Comparison of ENCODE assay signal across 9 mouse cellular contexts in the genomic region with DNA sequence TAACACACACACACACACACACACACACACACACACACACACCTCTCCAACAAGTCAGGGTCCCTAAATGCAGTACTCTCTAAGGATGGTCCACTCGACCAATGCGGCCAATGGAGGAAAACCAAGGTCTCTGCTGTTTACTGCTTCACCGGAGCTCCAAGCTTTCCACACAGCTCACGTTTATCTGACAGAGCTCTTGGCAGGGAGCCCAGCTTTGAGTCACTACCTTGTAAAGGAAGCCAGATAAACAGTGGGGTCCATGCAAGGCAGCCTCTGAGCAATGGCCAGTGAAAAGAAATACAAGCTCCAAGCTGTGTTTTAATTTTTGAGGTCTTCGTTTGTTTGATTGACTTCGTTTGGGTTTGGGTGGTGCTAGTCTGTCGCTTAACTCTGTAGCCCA.
DNase-seq lines count a peak whose midpoint lies in the region; ATAC-seq and TF ChIP-seq lines count a peak whose summit lies in the region.
"Had no signal": no experiment of that assay in that cellular context is flagged by ENCODE, and none has a peak within 500 bp of the region (broad histone marks: within the 10 kb centered on the region; RNA-seq: fewer than 3 reads in every experiment).

No protein-coding gene starts in this region.

- no peak for TF ChIP-seq CTCF in left cerebral cortex, adult 2 months (IDR thresholded peaks at IDR 0.05)

- peak; percentile 35 for DNase-seq in neural tube, embryonic 11.5 days (ENCODE audit: low spot score)
- no peak for DNase-seq in neural tube, embryonic 10.5 days (ENCODE audit: extremely low spot score, low spot score)
- peak; percentile 41 to 75 for DNase-seq in cerebellum, postnatal 4 days (ENCODE audit: low spot score in 2 of 2)
- DNase-seq in heart, postnatal 25 days (ENCODE audit: low spot score), result peak; percentile 55
- peak; percentile 46 to 54 for DNase-seq in left cerebral cortex, adult 2 months (ENCODE audit: extremely low spot score in 1 of 2, low spot score in 2 of 2)
- peak; percentile 83 to 85 for DNase-seq in lung, postnatal 4 days
- DNase-seq in urinary bladder, adult 2 months (ENCODE audit: low spot score), result peak; percentile 67
- no peak for DNase-seq in retina, postnatal 1 day

- no peak overlapping the region for H3K4me2 ChIP-seq in neural tube, embryonic 11.5 days (ENCODE audit: low read depth)

- peaks cover 4% of the 10 kb centered on the region; the same call in 1 of the 2 replicates for H3K27me3 ChIP-seq in neural tube, embryonic 11.5 days (ENCODE audit: control insufficient read depth, insufficient read depth, low read length)

- WGBS in neural tube, embryonic 11.5 days, result 80% methylated on average over 7 of the region's 7 CpGs

- no peak overlapping the region for H3K27ac ChIP-seq in neural tube, embryonic 11.5 days (ENCODE audit: low read depth, low read length)
- no peak overlapping the region for H3K27ac ChIP-seq in left cerebral cortex, adult 2 months
- H3K27ac ChIP-seq: macrophage had no signal

- no peak for ATAC-seq in neural tube, embryonic 11.5 days (ENCODE audit: insufficient read depth, low FRiP score, low TSS enrichment)

- no peaks in the 10 kb centered on the region for H3K4me1 ChIP-seq in neural tube, embryonic 11.5 days (ENCODE audit: control insufficient read depth, insufficient read depth, low read length)

- no peaks in the 10 kb centered on the region for H3K9me3 ChIP-seq in neural tube, embryonic 11.5 days (ENCODE audit: control insufficient read depth, low read length)

- no peak overlapping the region for H3K9ac ChIP-seq in neural tube, embryonic 11.5 days (ENCODE audit: low read length)

- H3K36me3 ChIP-seq in neural tube, embryonic 11.5 days (ENCODE audit: control insufficient read depth, insufficient read depth, low read length), result no peaks in the 10 kb centered on the region

- H3K4me3 ChIP-seq in neural tube, embryonic 11.5 days (ENCODE audit: low read depth, low read length), result no peak overlapping the region
- no peak overlapping the region for H3K4me3 ChIP-seq in left cerebral cortex, adult 2 months

- intact Hi-C loops in heart, postnatal 25 days (cut with DNase I), result no loop called here
- intact Hi-C loops in left cerebral cortex, adult 2 months (cut with DNase I), result no loop called here

Comparison
In these comparisons a context has a peak if more than half of its experiments do, and no peak if none do; other contexts are left out.
1. DNase-seq: peak in neural tube, embryonic 11.5 days (single experiment), cerebellum, postnatal 4 days (2 of 2), heart, postnatal 25 days (single experiment), left cerebral cortex, adult 2 months (2 of 2), lung, postnatal 4 days (2 of 2) and urinary bladder, adult 2 months (single experiment); none in neural tube, embryonic 10.5 days (single experiment) and retina, postnatal 1 day (single experiment).